Mouse (Mus musculus) left cerebral cortex, adult 18-20 months (tissue): Measurements from ENCODE around the gene Lypd6b. TPM values are rescaled to one million over a fixed set of nuclear protein-coding genes. Genes with fewer than 3 reads are reported as not detected.
A peak's percentile ranks its signal among the peaks of the same experiment; 100 is the strongest.

Experiments used
- DNase-seq, 2 experiments: peaks; one replicate each; pipeline ENCODE4 v3.0.0; 2021 to 2022; ENCODE audit warnings: low spot score in 2 of 2, mixed read lengths in 1 of 2
- total RNA-seq, 2 experiments: library from RNA; stranded (reverse); gene quantifications; 2 replicates each; pipeline ENCODE4 v1.2.3; 2021

Gene Lypd6b
- total RNA-seq, 2 experiments from 2014 or later, result 7.3 to 7.9 TPM

DNA sequence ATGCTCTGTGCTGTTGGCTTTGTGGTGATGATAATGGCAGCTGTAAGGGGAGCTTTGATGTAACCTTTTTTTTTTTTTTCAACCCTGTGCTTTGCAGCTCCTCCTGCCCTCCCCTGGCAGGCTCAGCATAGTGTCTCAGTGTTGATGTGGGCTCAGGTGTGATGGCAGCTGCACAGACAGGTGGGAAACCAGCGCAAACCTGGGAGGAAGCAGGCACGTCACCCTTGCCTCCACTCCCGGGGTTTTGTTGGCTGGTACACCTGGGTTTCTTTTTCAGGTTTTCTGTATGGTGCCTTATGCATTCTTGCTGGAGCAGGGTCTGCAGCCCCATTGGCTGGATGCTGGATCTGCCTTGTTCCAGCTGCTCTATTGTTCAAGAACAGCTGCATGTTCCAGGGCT lies 29.7 kb downstream of the Lypd6b start:
- DNase-seq, result no peak

DNA sequence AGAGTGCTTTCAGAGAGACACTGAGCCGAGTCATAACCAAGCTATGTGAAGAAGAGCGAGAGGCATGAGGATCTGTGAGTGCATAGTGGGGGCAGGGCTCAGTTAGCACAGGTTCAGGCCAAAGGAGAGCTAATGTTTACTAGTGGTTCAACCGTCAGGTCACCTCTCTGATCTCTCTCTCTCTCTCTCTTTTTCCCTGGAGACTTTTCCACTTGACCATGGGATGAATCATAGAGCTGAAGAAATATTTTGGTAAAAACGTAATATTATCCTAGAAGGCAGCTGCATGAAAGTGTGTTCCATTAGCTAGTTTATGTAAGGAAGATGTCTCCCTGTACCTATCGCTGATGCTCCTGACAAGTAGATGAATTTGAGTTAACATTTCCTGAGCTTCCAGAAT lies 30.6 kb downstream of the Lypd6b start:
- no peak for DNase-seq

DNA sequence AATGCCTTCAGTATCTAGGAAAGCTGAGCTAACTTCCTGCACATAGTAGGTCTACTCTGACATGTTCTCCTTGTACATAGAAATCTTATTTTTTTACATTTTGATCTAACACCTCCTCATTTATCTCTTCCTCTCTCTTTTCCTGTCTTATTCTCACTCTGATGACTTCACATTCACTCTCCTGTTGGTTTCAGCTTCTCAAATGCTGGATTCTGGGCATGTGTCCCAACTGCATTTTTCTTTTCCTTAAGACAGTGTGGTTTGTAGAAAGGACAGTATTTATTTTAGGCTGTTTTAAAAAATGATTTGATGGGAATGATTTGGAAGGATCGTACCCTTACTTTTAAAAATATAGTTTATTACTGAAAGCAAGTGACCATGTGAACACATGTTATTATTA lies 34.8 kb downstream of the Lypd6b start:
- DNase-seq, result no peak

DNA sequence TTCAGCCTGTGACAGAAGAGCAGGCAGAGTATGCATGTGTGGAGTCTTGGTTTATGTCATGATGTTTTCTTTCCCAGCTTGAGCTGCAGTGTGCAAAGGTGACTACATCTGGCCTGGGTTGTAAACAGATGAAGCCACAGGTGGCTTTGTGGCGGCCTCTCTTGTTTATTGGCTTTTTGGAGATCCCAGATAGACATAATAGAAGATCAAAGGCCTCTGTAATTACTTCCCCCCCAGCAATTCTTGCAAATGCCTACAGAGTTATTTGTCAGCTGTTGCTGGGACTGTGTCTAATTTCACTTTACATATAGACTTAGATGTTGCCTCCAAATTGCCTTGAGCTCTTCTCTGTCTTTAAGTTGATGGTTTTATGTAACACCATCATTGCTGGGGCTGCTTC lies 38.1 kb downstream of the Lypd6b start:
- DNase-seq, result no peak

DNA sequence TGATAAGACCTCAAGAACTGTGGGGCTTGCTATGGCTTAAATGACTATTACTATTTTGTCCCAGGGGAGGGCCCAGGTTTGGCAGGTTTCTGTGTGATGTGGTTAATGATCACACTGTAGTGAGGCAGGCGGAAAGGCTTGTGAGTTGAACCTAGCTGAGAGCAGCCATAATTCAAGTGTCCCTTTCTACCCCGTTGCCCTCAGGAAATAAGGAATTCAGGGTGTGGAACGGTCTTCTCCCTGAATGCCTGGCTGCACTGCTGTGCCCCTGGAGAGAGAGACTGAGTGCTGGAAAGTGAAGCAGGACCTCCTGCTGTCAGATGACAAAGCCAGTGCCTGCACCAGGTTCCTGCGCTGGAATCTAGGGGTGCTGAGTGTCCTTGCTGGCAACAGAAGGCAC lies 40.3 kb downstream of the Lypd6b start:
- DNase-seq, result no peak

DNA sequence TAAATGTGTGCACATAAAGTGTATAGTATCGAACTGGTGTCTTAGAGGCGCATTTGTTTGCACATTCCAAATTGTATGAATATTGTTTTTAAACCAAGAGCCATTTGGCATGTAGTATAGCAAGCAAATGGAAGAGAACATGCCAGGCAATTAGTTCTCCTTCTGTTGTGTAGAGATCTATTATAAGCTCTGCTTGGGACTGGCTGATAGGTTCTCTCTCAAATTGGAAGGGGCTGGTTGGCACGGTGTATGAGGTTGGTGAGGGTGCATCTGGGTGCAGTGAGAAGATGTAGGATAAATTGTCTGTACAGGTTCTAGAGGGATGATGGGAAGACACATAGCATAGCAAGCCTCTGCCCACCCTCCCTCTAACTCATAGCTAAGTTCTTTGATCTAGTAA lies 42.9 kb downstream of the Lypd6b start:
- no peak for DNase-seq

DNA sequence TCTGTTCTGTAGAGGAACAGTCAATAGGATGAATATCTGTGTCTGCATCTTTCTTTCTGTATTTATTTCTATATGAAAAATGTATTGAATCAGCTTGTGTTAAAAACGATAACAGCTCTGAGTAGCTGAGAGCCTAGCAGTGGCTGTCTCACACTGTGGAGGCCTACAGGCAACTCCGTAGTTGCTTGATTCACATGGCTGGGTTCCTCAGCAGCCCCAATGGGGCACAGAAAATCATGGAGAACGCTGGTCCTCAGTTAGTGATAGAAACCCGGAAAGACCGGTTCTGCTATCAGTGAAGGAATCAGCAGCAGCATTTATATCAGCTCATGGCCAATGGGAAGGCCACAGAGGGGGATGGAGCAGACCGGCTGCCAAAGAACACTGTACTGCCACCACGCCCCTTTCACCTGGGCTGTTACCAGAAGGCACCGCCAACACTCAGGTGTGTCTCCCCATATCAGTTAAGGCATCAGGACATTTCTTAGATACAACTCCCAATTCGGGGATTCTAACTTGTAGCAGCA lies 44.9 kb downstream of the Lypd6b start:
- DNase-seq, result no peak

DNA sequence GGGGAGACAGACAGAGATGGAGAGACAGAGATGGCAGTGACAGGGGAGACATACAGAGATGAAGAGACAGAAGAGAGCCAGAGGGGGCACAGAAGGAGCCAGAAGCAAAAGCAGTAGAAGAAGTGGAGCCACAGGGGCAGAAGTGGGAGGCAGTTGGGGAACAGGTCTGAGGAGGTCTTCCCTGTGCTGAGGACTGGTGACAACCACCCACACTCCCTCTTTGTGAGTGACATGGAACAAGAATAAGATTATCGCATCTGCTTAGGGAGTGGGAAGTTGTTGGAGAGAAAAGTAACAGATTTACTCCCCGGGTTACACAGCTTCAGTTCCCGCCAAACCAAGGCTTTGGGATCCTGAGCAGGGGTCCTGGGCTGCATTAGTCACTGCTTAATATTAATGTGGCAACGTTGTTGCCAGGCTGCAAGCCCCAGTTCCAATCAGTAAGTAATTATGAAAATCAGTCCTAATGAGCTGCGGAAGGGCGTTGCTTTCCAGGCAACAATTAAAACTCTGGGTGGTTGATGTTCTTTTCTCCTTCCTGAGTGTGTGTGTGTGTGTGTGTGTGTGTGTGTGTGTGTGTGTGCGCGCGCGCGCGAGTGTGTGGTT lies 50.1 kb downstream of the Lypd6b start:
- DNase-seq, result peak in 1 of 2 experiments; percentile 22

DNA sequence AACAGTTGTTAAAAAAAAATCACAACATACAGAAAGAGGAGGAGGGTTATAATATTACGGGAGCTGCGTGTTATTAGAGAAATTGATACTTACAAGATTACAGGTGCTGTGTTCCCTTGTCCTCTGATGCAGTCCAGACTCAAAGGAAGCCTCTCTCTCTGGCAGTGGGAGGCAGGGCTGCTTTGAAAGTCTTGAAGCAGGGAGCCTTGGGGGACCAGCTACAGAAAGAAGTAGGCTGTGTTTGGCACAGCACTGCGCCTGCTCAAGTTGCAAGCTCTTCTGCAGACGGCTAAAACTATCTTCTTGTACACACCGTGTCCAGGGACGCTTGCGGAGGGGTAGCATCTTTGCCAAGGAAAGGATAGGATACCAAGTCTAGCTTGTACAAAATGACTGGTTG lies 51.1 kb downstream of the Lypd6b start:
- DNase-seq, result peak; percentile 35 to 69

DNA sequence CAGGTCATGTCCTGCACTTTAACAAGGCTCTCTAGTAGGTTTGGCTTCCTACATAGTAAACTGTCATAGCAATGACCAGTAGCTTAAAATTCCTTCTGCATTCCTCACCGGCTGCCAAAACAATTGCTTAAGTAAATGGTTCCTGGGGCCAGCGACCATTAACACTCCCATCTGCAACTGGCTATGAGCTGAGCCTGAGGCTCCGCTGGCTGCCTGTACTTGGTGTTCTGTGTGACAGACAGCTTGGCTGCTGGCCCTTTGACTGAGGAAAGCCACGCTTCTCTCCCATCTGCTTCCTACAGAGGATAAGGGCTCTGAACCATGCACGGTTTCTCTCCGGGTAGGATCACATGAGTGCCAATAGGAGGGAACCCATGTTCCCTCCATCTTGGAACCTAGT lies 53.1 kb downstream of the Lypd6b start:
- no peak for DNase-seq

DNA sequence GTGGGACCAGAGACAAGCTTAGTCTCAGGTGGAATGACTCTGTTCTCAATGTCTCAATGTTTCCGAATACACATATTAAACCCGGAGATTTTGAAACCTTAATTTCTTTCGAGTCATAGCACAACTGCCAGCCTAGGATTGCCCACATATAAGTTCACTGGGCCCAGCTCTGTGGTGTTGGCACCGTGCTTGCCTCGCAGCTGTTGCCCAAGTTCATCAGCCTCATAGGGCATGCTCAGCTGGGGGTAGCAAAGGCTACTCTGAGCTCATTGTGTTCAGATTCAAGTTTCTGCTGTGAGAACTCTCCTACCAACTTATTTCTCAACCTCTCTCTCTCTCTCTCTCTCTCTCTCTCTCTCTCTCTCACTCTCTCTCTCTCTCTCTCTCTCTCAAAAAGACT lies 53.6 kb downstream of the Lypd6b start:
- DNase-seq, result no peak

DNA sequence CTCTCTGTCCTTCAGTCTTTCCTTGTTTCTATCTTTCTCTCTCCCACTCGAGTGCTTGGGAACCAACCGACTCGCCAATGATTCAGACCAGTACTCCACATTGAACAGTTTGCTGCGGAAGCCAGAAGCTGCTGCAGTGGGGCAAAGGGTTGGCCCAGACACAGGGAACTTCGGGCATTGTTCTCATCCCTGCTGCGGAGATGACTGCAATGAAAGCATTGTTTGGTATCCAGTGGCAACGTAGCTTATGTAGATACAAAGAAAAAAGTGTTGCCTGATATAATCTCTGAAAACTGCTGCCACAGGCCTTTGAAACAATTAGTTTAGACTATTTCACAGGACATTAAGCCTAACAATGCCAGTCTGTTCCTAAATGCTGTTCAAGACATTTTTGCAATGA lies 57.6 kb downstream of the Lypd6b start:
- DNase-seq, result no peak

DNA sequence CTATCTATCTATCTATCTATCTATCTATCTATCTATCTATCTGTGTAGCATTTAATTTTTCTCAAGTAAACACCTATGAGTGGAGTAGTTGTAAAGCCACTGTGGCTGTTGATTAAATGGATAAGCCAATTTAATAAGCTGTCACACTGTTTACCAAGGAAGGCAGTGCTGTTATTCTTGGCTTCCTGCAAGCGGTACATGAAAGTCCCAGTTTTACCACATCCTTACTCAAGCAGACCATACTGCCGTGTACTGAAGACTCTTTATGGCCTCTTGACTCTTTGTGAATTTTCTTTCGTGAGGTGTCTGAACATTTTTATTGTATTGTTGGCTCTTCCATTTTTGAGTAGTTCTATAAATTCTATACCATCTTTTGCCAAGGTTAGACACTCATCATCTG lies 58.6 kb downstream of the Lypd6b start:
- DNase-seq, result no peak

DNA sequence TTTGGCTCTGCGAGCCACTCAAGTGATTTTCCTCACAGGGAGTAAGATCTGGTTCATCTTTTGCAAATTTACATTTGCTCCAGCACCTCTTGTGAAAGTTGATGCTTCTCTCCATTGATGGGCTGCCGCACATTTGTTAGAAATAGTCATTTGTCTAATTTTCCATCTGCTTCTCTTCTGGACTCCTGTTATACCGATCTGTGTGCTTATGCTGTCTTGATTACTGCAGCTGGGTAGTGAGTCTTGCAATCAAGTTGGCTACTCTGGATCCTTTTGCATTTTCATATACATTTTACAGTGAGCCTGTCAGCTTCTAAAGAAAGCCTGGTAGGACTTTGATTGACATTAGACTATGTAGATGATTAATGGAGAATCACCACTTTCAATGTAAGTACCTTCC lies 59.4 kb downstream of the Lypd6b start:
- DNase-seq, result no peak

DNA sequence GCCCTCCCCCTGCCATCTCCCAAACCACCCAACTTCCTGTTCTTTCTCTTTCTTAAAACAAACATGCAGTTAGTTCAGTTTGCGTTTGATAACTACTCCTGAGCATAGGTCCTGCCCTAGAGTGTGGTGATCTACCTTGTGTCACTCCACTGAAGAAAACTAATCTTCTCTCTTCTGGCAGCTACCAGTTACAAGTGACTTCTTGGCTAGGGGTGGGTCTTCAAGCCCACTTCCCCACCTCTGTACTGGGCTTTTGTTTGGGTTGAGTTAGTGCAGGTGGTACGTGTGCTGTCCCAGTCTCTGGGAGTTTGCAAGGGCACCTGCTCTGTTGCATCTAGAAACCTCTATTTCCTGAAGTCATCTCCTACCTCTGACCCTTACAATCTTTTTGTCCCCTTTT lies 60.3 kb downstream of the Lypd6b start:
- no peak for DNase-seq

DNA sequence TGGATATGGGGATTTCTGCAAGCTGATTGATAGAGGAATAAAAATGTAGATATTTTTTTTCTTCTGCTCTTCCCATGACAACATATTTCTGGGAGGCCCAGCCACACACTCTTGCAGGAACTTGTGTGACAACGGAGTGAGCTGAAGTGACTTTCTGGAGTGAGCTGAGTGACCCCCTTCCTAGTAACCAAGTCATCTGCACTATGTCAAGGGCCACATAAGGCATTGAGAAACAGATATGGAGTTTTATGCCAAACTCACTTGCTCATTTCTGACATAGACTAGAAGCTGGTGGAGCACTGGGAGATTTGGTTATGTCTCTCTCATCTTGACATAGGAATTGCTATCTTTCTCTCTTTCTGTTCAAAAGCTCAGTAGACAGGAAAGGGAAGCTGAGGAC lies 62.3 kb downstream of the Lypd6b start:
- DNase-seq, result no peak

DNA sequence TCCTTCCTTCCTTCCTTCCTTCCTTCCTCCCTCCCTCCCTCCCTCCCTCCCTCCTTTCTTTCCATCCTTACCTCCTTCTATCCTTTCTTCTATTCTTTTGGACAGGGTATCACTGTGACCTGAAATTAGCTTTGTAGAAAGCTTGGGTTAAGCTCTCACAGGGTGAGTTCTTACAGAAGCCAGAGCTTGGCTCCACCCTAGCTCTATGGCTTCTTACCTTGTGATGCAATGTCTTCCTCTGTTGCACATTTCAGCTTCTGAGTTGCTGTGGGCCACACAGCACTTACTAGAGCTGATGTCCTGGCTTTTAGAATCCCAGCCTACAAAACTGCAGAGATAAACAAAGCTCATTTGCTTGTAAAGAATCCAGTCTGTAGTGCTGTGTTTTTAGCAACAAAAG lies 64.5 kb downstream of the Lypd6b start:
- DNase-seq, result no peak

DNA sequence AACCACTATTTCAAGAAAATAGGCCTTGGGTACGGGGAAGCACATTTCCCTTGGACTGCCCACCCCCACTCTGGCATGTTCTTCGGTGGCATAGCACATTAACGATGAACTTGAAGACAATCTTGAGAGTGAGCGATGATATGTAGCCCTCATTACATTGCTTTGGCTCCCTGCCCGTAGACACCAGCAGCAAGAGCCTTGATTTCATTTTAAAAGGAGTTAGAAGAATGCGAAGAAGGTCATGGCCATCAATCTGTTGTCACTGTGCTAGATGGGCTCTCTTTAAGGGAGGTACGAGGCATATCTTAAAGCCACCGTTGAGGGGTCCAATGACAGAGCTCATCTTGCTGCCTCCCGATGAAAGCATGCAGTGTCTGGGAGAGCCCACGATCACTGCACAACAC lies 68.7 kb downstream of the Lypd6b start:
- DNase-seq, result no peak

DNA sequence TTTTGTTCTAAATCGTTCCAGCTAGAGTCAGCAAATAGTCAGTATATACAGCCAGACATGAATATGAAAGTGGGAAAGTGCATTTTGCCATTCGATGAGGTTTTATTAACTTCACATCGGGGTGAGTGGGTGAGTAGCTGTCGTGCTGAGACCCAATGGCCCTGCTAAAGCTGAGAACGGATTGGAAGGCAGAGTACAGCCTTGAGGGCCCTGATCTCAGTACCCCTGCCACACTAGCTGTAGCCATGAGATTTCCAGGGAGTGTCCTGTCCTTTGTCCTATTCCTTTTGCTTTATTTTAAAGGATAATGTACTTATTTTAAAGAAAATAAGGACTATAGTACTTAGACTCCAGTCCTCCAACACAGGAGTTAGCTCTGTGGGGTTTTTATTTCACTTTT lies 69.1 kb downstream of the Lypd6b start:
- no peak for DNase-seq

DNA sequence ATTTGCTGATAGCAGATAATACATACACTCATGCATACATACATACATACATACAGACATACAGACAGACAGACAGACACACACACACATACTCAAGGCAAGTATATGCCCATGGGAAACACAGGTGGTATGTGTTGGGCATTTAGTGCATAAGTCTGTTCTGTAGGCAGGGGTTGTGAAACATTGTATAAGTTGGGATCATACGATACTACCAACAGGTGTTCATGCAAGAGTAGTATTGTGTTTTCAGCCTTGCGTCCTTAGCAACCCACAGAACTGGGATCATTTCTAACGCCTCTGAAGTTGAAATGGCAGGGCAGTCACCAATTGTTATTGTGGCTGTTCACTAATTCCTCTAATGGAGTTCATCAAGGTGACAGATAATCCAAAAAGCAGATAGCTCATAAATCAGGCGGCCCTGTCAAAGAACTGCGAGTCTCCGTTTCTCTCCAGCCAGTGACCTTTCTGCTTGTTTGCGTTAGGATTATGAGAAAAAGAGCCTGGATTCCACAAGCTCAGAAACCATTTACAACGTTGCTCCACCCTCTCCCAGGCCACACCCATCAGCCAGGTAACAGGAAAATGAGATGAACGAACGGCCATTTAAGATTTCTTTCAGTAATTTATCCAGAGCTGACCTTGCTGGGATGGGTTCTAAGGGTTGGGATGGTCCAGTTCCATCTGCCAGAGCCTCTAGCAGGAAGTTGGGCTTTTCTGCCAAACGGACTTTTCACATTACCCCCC lies 72.9 kb downstream of the Lypd6b start:
- DNase-seq, result no peak

DNA sequence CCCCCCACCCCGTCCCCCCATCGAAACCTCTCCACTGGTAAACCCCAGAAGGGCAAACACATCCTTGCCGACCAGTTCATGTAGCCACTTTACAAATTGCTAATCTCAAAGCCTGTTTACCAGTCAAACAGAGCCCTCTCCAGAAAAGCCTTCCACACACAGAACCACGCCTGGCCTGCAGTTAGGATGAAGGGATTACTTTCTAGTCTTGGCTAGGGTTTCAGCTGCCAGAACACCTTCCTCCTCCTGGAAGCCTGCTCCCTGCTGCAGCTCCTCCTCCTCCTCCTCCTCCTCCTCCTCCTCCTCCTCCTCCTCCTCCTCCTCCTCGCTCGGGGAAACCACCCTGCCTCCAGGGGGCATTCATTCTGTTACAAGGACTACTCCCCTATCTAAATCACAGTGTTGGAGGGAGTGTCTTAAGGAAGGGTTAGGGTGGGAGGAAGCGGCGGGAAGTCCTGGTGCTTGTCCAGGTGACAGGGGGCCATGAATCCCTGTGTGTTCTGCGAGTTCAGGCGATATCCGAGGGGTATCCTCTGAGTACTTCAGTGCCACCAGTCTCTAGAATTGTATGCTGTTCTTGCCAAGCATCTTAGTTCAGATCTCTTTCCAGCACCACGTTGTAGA lies 73.6 kb downstream of the Lypd6b start:
- DNase-seq, result no peak

DNA sequence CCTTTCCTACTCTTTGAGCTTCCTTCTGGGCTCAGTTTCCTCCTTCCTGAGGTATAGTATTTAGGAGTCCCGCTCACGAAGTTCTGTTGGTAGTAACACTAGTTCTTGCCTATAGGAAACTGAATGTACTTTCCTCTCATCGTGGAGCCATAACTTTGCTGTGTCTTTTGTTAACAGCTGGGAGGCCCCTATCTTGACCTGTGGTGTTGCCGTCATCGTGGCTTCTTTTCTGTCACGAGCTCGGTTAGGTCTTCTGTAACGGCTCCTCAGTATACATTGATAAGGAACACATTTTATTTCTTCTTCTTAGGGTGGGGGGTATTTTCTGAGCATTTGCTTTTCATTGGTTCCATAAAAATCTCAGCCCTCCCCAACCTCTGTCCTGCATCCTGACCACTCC lies 74.2 kb downstream of the Lypd6b start:
- no peak for DNase-seq
